Mouse (Mus musculus): ENCODE measurements around the gene Ndufaf3. TPM values are rescaled to one million over a fixed set of nuclear protein-coding genes. Genes with fewer than 3 reads are reported as not detected.

Ndufaf3 gene
- polyA plus RNA-seq, 1 experiment, result 63.0 TPM

DNA sequence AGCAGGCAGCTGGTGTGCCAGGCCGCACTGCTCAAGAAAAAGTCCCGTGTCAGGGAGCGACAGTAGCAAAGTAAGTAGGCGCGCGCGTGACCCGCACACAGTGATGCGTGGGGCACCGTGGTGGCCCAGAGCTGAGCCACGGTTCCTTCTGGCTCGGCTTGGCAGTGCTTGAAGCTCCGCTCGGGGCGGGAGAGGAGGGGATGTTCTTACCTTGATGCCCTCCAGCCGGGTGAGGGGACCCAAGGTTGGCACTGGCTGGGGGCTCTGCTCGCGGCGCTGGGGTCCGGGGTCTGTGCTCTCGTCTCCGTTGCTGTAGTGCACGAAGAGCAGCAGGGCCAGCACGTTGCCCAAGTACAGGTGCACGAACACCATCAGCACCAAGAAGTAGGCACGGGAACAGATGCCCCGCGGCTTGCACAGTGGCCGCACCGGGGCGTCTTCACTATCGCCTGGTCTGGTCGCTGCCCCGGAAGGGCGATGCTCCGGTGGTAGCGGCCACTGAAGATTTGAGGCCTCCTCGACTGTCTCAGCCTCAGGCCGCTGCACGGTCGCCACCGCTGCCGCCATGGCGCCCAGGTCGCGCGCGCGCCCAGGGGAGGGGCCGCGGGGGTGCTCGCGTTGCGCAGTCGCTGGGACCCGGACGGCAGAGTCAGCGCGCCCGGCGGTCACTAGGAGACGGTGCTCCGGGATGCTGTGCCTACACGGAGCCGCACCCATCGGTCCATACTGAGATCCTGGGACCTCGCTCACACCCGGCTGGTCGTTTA lies 29.9 kb upstream of the Ndufaf3 start, which contains the start of gene P4htm:
Gene P4htm (minus strand): TSS at position 670 of the 767 bp plus-strand sequence.
- H3K27me3 ChIP-seq (ENCODE audit: control insufficient read depth, insufficient read depth, low read length), result no peaks in the 10 kb centered on the region
- H3K4me3 ChIP-seq (replicated peaks; ENCODE audit: insufficient read depth, low read depth, low read length), result peak within 1 kb of the TSS; percentile 91
- DNase-seq, result peak; percentile 82 to 85
- H3K27ac ChIP-seq (ENCODE audit: insufficient read depth, low read length), result peak within 1 kb of the TSS; percentile 76
- under 1% methylated on average over 69 of the region's 69 CpGs for WGBS
- H3K4me1 ChIP-seq (ENCODE audit: control insufficient read depth, insufficient read depth, low read length), result peaks cover 6% of the 10 kb centered on the region; the same call in 1 of the 2 replicates
- TF ChIP-seq POLR2A (IDR thresholded peaks at IDR 0.05; ENCODE audit: borderline replicate concordance, insufficient read depth, low read length) (peak; percentile 80), CTCF (IDR thresholded peaks at IDR 0.05; ENCODE audit: borderline replicate concordance, insufficient read depth, low read depth, low read length) (no peak)

DNA sequence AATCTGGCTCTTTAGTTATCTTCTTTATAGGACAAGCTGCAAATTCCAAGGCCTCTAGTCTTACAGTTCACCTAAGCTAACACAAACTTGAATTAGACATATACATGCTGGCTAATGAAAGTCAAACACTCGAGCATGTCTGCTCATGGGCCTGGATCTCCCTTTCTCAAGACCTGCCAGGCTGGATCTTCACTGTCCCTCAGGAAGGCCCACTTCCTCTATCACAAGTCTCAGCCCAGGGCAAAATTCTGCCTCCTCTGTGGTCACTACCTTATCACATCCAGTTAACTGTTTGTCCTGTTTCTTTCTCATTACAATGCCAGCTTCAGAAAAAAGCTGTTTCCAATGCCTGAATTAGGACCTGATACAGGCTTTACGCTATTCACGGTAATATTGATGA lies 27.1 kb upstream of the Ndufaf3 start:
- peaks cover 6% of the 10 kb centered on the region for H3K4me1 ChIP-seq (ENCODE audit: control insufficient read depth, insufficient read depth, low read length)
- WGBS, result 82% methylated on average over 3 of the region's 3 CpGs
- no peak overlapping the region for H3K4me3 ChIP-seq (replicated peaks; ENCODE audit: insufficient read depth, low read depth, low read length)
- TF ChIP-seq POLR2A (IDR thresholded peaks at IDR 0.05; ENCODE audit: borderline replicate concordance, insufficient read depth, low read length) (no peak), CTCF (IDR thresholded peaks at IDR 0.05; ENCODE audit: borderline replicate concordance, insufficient read depth, low read depth, low read length) (no peak)
- no peak for DNase-seq
- no peaks in the 10 kb centered on the region for H3K27me3 ChIP-seq (ENCODE audit: control insufficient read depth, insufficient read depth, low read length)
- no peak overlapping the region for H3K27ac ChIP-seq (ENCODE audit: insufficient read depth, low read length)

DNA sequence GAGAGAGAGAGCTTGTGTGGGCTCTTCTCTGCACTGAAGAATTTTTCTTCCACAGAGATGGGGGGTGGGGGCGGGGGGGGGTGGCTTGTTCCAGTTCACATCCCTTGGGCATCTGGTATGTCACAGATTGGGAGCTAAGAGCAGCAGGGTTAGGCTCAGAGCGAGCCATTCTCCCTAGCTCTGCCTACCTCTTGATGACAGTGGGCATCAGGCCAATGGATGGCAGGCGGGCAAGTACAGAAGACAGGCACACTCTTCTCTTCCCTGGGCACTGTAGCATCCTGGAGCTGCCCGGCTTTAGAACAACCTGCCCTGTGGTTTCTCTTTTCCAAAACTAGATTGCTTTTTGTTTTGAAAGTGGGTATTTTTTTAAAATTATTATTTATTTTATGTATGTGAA lies 24.2 kb upstream of the Ndufaf3 start:
- Histone ChIP-seq H3K27me3 (ENCODE audit: control insufficient read depth, insufficient read depth, low read length) (no peaks in the 10 kb centered on the region), H3K4me3 (replicated peaks; ENCODE audit: insufficient read depth, low read depth, low read length) (no peak overlapping the region), H3K4me1 (ENCODE audit: control insufficient read depth, insufficient read depth, low read length) (peaks cover 24% of the 10 kb centered on the region), H3K27ac (ENCODE audit: insufficient read depth, low read length) (no peak overlapping the region)
- peak in 1 of 2 experiments; percentile 61 for DNase-seq
- WGBS, result 20% methylated on average over 4 of the region's 4 CpGs
- TF ChIP-seq POLR2A (IDR thresholded peaks at IDR 0.05; ENCODE audit: borderline replicate concordance, insufficient read depth, low read length) (no peak), CTCF (IDR thresholded peaks at IDR 0.05; ENCODE audit: borderline replicate concordance, insufficient read depth, low read depth, low read length) (no peak)

DNA sequence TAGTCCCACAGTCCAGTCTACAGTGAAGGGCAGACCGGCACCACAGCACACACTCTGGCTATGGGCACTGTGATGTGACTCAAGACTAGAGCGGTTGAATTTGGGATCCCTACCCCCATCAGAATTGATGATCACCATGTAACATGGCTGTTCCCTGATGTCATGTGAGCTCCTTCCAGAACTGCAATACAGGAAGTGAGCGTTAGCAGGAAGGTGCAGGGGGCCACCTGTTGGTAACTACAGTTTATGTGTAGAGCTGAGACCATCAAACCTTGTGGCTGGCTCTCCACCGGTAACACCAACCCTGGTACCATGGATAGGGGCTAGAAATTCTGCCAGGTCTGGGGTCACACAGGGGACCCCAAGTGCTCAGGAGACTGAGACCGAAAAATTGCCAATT lies 22.0 kb upstream of the Ndufaf3 start:
- Histone ChIP-seq H3K4me1 (ENCODE audit: control insufficient read depth, insufficient read depth, low read length) (peaks cover 19% of the 10 kb centered on the region), H3K27me3 (ENCODE audit: control insufficient read depth, insufficient read depth, low read length) (no peaks in the 10 kb centered on the region), H3K27ac (ENCODE audit: insufficient read depth, low read length) (no peak overlapping the region), H3K4me3 (replicated peaks; ENCODE audit: insufficient read depth, low read depth, low read length) (no peak overlapping the region)
- no peak for DNase-seq
- 77% methylated on average over 5 of the region's 5 CpGs for WGBS
- TF ChIP-seq POLR2A (IDR thresholded peaks at IDR 0.05; ENCODE audit: borderline replicate concordance, insufficient read depth, low read length) (no peak), CTCF (IDR thresholded peaks at IDR 0.05; ENCODE audit: borderline replicate concordance, insufficient read depth, low read depth, low read length) (no peak)

DNA sequence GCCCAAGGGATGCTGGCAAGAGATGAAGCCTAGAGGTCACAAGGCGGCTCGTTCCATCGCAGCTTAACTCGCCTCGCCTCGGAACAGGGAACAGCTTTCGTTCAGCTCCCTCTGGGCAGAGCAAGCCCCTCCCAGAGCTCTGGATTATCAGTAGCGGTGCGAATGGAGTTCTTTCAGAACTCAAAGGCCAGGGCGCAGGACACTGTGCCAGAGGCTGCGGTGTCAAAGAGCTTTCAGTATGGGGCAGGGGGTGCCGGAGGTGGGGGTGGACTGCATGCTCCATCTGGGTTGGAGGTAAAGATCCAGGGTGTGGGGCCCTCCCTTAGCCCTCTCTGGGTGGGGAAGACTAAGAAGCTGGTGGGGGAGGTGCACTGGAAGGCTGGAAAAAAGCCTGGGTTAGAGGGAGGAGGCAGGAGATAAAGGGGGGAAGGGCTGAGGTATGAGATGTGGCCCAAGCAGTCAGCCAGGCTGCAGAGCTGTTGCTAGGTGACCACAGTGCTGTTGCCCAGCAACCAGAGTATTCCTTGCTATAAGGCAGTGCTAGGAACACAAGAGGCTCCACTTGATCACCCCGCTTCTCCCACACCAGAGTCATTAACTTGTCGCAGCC lies 20.4 kb upstream of the Ndufaf3 start:
- TF ChIP-seq CTCF (IDR thresholded peaks at IDR 0.05; ENCODE audit: borderline replicate concordance, insufficient read depth, low read depth, low read length) (no peak), POLR2A (IDR thresholded peaks at IDR 0.05; ENCODE audit: borderline replicate concordance, insufficient read depth, low read length) (no peak)
- WGBS, result 6% methylated on average over 14 of the region's 14 CpGs
- Histone ChIP-seq H3K4me1 (ENCODE audit: control insufficient read depth, insufficient read depth, low read length) (peaks cover 19% of the 10 kb centered on the region), H3K4me3 (replicated peaks; ENCODE audit: insufficient read depth, low read depth, low read length) (peak overlapping the region; percentile 17), H3K27me3 (ENCODE audit: control insufficient read depth, insufficient read depth, low read length) (no peaks in the 10 kb centered on the region), H3K27ac (ENCODE audit: insufficient read depth, low read length) (peak overlapping the region; percentile 20)
- DNase-seq, result peak; percentile 56 to 72

DNA sequence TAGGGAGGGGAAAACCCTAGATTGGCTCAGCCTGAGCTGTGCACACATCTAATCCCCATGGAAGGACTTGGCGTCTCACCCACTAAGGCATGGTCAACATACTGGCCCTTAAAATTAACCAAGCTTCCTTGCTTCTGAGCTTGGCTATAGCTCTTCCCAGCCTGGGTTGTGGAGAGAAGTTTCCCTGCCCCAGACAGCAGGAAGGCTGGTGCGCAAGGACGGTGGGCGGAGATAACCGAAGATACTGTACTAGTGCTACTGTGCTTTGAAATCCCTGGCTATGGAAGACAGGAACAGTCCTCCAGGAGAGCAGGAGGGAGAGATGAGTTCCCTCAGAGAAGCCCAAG lies 12.1 kb upstream of the Ndufaf3 start:
- no peaks in the 10 kb centered on the region for H3K27me3 ChIP-seq (ENCODE audit: control insufficient read depth, insufficient read depth, low read length)
- H3K27ac ChIP-seq (ENCODE audit: insufficient read depth, low read length), result no peak overlapping the region
- TF ChIP-seq POLR2A (IDR thresholded peaks at IDR 0.05; ENCODE audit: borderline replicate concordance, insufficient read depth, low read length), result no peak
- TF ChIP-seq CTCF (IDR thresholded peaks at IDR 0.05; ENCODE audit: borderline replicate concordance, insufficient read depth, low read depth, low read length), result no peak
- DNase-seq, result no peak
- peak overlapping the region; percentile 72 for H3K4me3 ChIP-seq (replicated peaks; ENCODE audit: insufficient read depth, low read depth, low read length)
- 61% methylated on average over 5 of the region's 5 CpGs for WGBS
- peaks cover 7% of the 10 kb centered on the region for H3K4me1 ChIP-seq (ENCODE audit: control insufficient read depth, insufficient read depth, low read length)

DNA sequence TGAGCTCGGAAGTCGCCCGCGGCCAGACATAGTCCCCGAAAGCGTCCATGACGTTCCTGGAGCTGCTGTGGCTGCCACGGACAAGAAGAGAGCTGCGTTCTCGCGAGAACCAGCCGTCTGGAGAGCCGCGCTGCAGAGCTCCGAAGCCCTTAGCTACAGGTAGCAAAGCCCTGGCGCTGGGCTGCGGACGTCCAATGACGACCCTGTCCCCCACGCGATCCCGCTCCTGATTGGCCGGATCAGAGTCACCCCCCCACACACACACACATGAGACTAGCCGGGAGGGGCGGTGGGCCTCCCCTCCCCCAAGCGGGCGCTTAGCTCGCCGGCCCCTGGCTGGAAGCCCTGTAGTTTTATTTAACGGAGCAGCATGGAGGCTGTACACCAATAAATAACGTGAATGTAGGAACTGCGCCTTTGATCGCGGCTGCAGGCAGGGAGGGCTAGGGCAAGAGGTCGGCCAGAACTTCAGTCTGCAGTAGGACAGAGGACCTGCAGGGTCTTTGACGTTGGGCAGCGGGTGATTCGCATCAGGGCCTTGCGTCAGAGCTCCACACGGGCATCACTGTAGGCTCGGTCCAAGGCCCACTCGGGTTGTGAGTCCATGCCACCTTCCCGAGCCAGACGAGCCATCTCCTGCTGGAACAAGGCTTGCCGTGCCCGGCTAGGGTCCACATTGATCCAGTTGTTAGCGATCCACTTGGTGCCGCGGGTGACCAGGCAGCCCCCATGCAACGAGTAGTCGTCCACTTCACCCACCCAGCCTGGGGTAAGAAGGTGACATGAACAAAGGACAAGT lies 11.5 kb upstream of the Ndufaf3 start, which contains the start of gene Wdr6:
Gene Wdr6 (minus strand): TSS at position 195 of the 799 bp plus-strand sequence.
- Histone ChIP-seq H3K27me3 (ENCODE audit: control insufficient read depth, insufficient read depth, low read length) (no peaks in the 10 kb centered on the region), H3K27ac (ENCODE audit: insufficient read depth, low read length) (0 out of 2 replicates have a peak within 1 kb of the TSS, but pooled peaks have one; percentile 16), H3K4me1 (ENCODE audit: control insufficient read depth, insufficient read depth, low read length) (peaks cover 7% of the 10 kb centered on the region), H3K4me3 (replicated peaks; ENCODE audit: insufficient read depth, low read depth, low read length) (peak within 1 kb of the TSS; percentile 72)
- WGBS, result 3% methylated on average over 51 of the region's 51 CpGs
- DNase-seq, result peak; percentile 85 to 93
- TF ChIP-seq CTCF (IDR thresholded peaks at IDR 0.05; ENCODE audit: borderline replicate concordance, insufficient read depth, low read depth, low read length) (no peak), POLR2A (IDR thresholded peaks at IDR 0.05; ENCODE audit: borderline replicate concordance, insufficient read depth, low read length) (peak; percentile 66; the same call in 1 of the 2 replicates)

Measured in cerebellum, adult 2 months (tissue).